Mouse (Mus musculus): Measurements from ENCODE around the gene Tmc4. TPM values are rescaled to one million over a fixed set of nuclear protein-coding genes. Genes with fewer than 3 reads are reported as not detected.

The Tmc4 gene
- 78.8 TPM for polyA plus RNA-seq (2014; fragmentation: Illumina TruSeq; extraction: RNeasy Lipid Tissue Mini Kit (QIAGEN cat#74804); ENCODE audit: low read depth, low replicate concordance)

GRCm38 (mm10) chr7:3677342-3677741 is at the start of gene Tmc4:
Gene Tmc4, minus strand, starts transcription at chr7:3677553.

GRCm38 (mm10) chr7:3720268-3720667 is 42.9 kb upstream of the Tmc4 start, which contains the start of gene Pirb:
Gene Pirb, minus strand, starts transcription at chr7:3720391.

GRCm38 (mm10) chr7:3703879-3704441 is 26.6 kb upstream of the Tmc4 start, which contains the start of gene Rps9:
Gene Rps9, plus strand, starts transcription at chr7:3703993.

GRCm38 (mm10) chr7:3692987-3693808 is 15.8 kb upstream of the Tmc4 start, which contains the start of gene Mboat7:
Gene Mboat7, minus strand, starts transcription at chr7:3693523.

GRCm38 (mm10) chr7:3692382-3692986 is 15.1 kb upstream of the Tmc4 start, which contains the start of gene Tsen34:
Gene Tsen34, plus strand, starts transcription at chr7:3692863.

GRCm38 (mm10) chr7:3665215-3666114 is 11.9 kb downstream of the Tmc4 start, which contains the start of gene Leng1:
Gene Leng1, minus strand, starts transcription at chr7:3665840.

GRCm38 (mm10) chr7:3644672-3645487 is 32.5 kb downstream of the Tmc4 start, which contains the start of gene Cnot3:
Gene Cnot3, plus strand, starts transcription at chr7:3645268.

GRCm38 (mm10) chr7:3629543-3630477 is 47.5 kb downstream of the Tmc4 start, which contains the start of the genes Tfpt and Prpf31:
Gene Tfpt, minus strand, starts transcription at chr7:3629929.
Gene Prpf31, plus strand, starts transcription at chr7:3629985.

GRCm38 (mm10) chr7:3617242-3617995 is 59.9 kb downstream of the Tmc4 start, which contains the start of gene Ndufa3:
Gene Ndufa3, plus strand, starts transcription at chr7:3617373.

GRCm38 (mm10) chr7:3616057-3616388 is 61.3 kb downstream of the Tmc4 start, which contains the start of gene Oscar:
Gene Oscar, minus strand, starts transcription at chr7:3616157.

Other genes starting within 250 kb of the Tmc4 start
- gene Tarm1, start 174.9 kb downstream of the Tmc4 start, polyA plus RNA-seq (2014; fragmentation: Illumina TruSeq; extraction: RNeasy Lipid Tissue Mini Kit (QIAGEN cat#74804); ENCODE audit: low read depth, low replicate concordance) = 0.21 TPM
- gene Oscar, start 61.4 kb downstream of the Tmc4 start, polyA plus RNA-seq (2014; fragmentation: Illumina TruSeq; extraction: RNeasy Lipid Tissue Mini Kit (QIAGEN cat#74804); ENCODE audit: low read depth, low replicate concordance) = not detected
- 354 TPM for gene Ndufa3, start 60.2 kb downstream of the Tmc4 start, polyA plus RNA-seq (2014; fragmentation: Illumina TruSeq; extraction: RNeasy Lipid Tissue Mini Kit (QIAGEN cat#74804); ENCODE audit: low read depth, low replicate concordance)
- 19.6 TPM for gene Tfpt, start 47.6 kb downstream of the Tmc4 start, polyA plus RNA-seq (2014; fragmentation: Illumina TruSeq; extraction: RNeasy Lipid Tissue Mini Kit (QIAGEN cat#74804); ENCODE audit: low read depth, low replicate concordance)
- gene Prpf31, start 47.6 kb downstream of the Tmc4 start, polyA plus RNA-seq (2014; fragmentation: Illumina TruSeq; extraction: RNeasy Lipid Tissue Mini Kit (QIAGEN cat#74804); ENCODE audit: low read depth, low replicate concordance) = 35.7 TPM
- 38.7 TPM for gene Cnot3, start 32.3 kb downstream of the Tmc4 start, polyA plus RNA-seq (2014; fragmentation: Illumina TruSeq; extraction: RNeasy Lipid Tissue Mini Kit (QIAGEN cat#74804); ENCODE audit: low read depth, low replicate concordance)
- 11.7 TPM for gene Leng1, start 11.7 kb downstream of the Tmc4 start, polyA plus RNA-seq (2014; fragmentation: Illumina TruSeq; extraction: RNeasy Lipid Tissue Mini Kit (QIAGEN cat#74804); ENCODE audit: low read depth, low replicate concordance)
- gene Tsen34, start 15.3 kb upstream of the Tmc4 start, polyA plus RNA-seq (2014; fragmentation: Illumina TruSeq; extraction: RNeasy Lipid Tissue Mini Kit (QIAGEN cat#74804); ENCODE audit: low read depth, low replicate concordance) = 63.6 TPM
- gene Mboat7, start 16.0 kb upstream of the Tmc4 start, polyA plus RNA-seq (2014; fragmentation: Illumina TruSeq; extraction: RNeasy Lipid Tissue Mini Kit (QIAGEN cat#74804); ENCODE audit: low read depth, low replicate concordance) = 43.0 TPM
- gene Rps9, start 26.4 kb upstream of the Tmc4 start, polyA plus RNA-seq (2014; fragmentation: Illumina TruSeq; extraction: RNeasy Lipid Tissue Mini Kit (QIAGEN cat#74804); ENCODE audit: low read depth, low replicate concordance) = 1,770 TPM
- 11.8 TPM for gene Pirb, start 42.8 kb upstream of the Tmc4 start, polyA plus RNA-seq (2014; fragmentation: Illumina TruSeq; extraction: RNeasy Lipid Tissue Mini Kit (QIAGEN cat#74804); ENCODE audit: low read depth, low replicate concordance)
- 0.19 TPM for gene Gm15448, start 148.1 kb upstream of the Tmc4 start, polyA plus RNA-seq (2014; fragmentation: Illumina TruSeq; extraction: RNeasy Lipid Tissue Mini Kit (QIAGEN cat#74804); ENCODE audit: low read depth, low replicate concordance)
- gene Pira2, start 167.5 kb upstream of the Tmc4 start, polyA plus RNA-seq (2014; fragmentation: Illumina TruSeq; extraction: RNeasy Lipid Tissue Mini Kit (QIAGEN cat#74804); ENCODE audit: low read depth, low replicate concordance) = 1.2 TPM
- 1.1 TPM for gene Gm14548, start 220.6 kb upstream of the Tmc4 start, polyA plus RNA-seq (2014; fragmentation: Illumina TruSeq; extraction: RNeasy Lipid Tissue Mini Kit (QIAGEN cat#74804); ENCODE audit: low read depth, low replicate concordance)
- gene Lilra6, start 237.9 kb upstream of the Tmc4 start, polyA plus RNA-seq (2014; fragmentation: Illumina TruSeq; extraction: RNeasy Lipid Tissue Mini Kit (QIAGEN cat#74804); ENCODE audit: low read depth, low replicate concordance) = 1.6 TPM